Mouse (Mus musculus) small intestine, adult 2 months (tissue): Measurements from ENCODE around the gene Ltv1.

Experiments
- CTCF ChIP-seq: fragments of 200-500 bp; IDR thresholded peaks from 2 replicates; pipeline ENCODE4 v1.5.1; 2012; ENCODE audit warnings: low read depth, mild to moderate bottlenecking, control low read depth, inconsistent platforms, low read length, moderate library complexity, mixed read lengths; ENCODE audit not compliant: insufficient replicate concordance, insufficient read length; ENCODE audit errors: extremely low read depth
- POLR2A ChIP-seq: fragments of 200-500 bp; IDR thresholded peaks from 2 replicates; pipeline ENCODE4 v1.6.1; 2012; ENCODE audit warnings: low read depth, mild to moderate bottlenecking, control low read depth, inconsistent platforms, low read length, moderate library complexity

DNA sequence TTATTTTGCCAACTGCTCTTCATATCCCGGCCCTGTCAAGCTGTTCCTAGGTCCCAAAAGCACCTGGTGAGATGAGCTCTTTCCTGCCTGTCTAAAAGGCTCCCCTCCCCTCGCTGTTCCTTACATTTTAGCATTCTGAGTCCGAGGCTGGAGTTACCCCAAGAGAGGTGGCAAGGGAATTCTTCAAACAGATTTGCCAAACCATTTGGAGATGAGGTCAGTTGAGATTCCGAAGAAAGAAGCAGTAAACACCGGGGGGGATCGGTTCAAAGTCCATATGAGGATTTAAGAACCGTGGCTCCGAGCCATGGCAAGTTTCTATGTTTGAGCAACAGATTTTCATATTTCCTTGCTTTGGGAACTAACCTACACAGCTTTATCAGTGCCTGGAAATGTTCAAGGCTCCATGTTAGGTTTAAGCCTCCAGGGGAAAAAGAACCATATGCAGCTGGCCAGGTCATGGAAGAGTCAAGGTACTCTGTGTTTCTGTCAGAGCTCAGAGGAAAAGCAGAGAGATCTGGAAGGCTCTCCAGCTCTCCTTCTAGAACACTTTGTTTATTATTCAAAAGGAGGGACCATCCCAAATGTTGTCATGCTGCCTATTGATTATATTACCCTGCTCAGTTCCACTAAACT, 4.0 kb upstream of the Ltv1 start:
- TF ChIP-seq POLR2A, result no peak
- no peak for TF ChIP-seq CTCF
